ENCODE assay signal across 17 mouse cellular contexts in the genomic region with DNA sequence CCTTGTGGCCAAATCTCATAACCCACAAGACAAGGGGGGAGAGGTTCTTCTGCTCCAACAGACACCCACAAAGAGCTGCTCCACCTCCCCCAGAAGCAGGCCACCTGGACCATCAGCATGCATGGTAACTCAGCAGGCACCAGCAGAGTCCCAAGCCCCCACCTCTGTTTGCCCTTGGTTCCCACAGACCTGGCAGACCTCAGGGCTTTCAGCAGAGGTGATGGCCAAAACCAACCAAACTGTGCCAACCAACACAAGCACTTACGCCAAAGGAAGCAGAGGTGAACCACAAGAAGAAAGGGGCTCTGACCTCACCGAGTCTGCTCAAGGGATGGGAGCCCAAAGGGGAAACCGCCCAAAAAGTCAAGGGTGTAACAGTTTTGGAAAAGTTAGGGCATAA. TPM values are rescaled to one million over a fixed set of nuclear protein-coding genes. Genes with fewer than 3 reads are reported as not detected.
DNase-seq lines count a peak whose midpoint lies in the region; ATAC-seq and TF ChIP-seq lines count a peak whose summit lies in the region.
"Had no signal": no experiment of that assay in that cellular context is flagged by ENCODE, and none has a peak within 500 bp of the region (broad histone marks: within the 10 kb centered on the region; RNA-seq: fewer than 3 reads in every experiment).

No protein-coding gene starts in this region.

- H3K9me3 ChIP-seq in heart, embryonic 10.5 days: no peaks in the 10 kb centered on the region
- H3K9me3 ChIP-seq in heart, embryonic 16.5 days (replicated peaks; ENCODE audit: control insufficient read depth, low read length): no peaks in the 10 kb centered on the region
- H3K9me3 ChIP-seq in hindbrain, postnatal 0 days (ENCODE audit: low read length): no peaks in the 10 kb centered on the region
- H3K9me3 ChIP-seq: forebrain, embryonic 12.5 days; neural tube, embryonic 15.5 days had no signal

- peaks cover 74% of the 10 kb centered on the region for H3K36me3 ChIP-seq in heart, embryonic 10.5 days
- H3K36me3 ChIP-seq in heart, embryonic 16.5 days (ENCODE audit: control insufficient read depth, insufficient read depth): peaks cover 20% of the 10 kb centered on the region
- H3K36me3 ChIP-seq in hindbrain, postnatal 0 days (ENCODE audit: insufficient read depth, low read length): peaks cover 31% of the 10 kb centered on the region

- no peak overlapping the region for H3K27ac ChIP-seq in heart, embryonic 10.5 days
- H3K27ac ChIP-seq in heart, embryonic 16.5 days (ENCODE audit: low read length): peak overlapping the region; percentile 34; the same call in 1 of the 2 replicates
- H3K27ac ChIP-seq in hindbrain, postnatal 0 days: no peak overlapping the region
- H3K27ac ChIP-seq: forebrain, embryonic 12.5 days; neural tube, embryonic 15.5 days had no signal

- intact Hi-C loops in left cerebral cortex, postnatal 4 days (cut with DNase I): loop anchor here (10.0 kb wide), 1 partner anchor 191 kb away; no protein-coding TSS in a partner anchor

- 93% methylated on average over 3 of the region's 3 CpGs for WGBS in heart, embryonic 10.5 days
- WGBS in heart, embryonic 16.5 days: 77% methylated on average over 3 of the region's 3 CpGs
- 89% methylated on average over 3 of the region's 3 CpGs for WGBS in hindbrain, postnatal 0 days

- no peak overlapping the region for H3K4me3 ChIP-seq in heart, embryonic 10.5 days
- H3K4me3 ChIP-seq in heart, embryonic 16.5 days (ENCODE audit: low read length): no peak overlapping the region
- H3K4me3 ChIP-seq in hindbrain, postnatal 0 days (ENCODE audit: low read length): no peak overlapping the region
- H3K4me3 ChIP-seq: forebrain, embryonic 12.5 days; neural tube, embryonic 15.5 days had no signal

- peak; percentile 98 for DNase-seq in heart, adult 11 months
- DNase-seq in heart, embryonic 10.5 days (ENCODE audit: low spot score): no peak
- peak; percentile 34 for DNase-seq in gonadal fat pad, adult 2 months (ENCODE audit: low read depth)
- DNase-seq in hindbrain, postnatal 0 days (ENCODE audit: low spot score): no peak
- DNase-seq in left cerebral cortex, postnatal 4 days: no peak
- DNase-seq: cerebellum, postnatal 10 days; embryo, embryonic 11 days; kidney, adult 2 months; kidney, postnatal 14 days; lung, postnatal 10 days; retina, postnatal 1 day; thymus, adult 2 months had no signal

- TF ChIP-seq CTCF in hindbrain, postnatal 0 days (IDR thresholded peaks at IDR 0.05; ENCODE audit: low read depth): no peak

- peaks cover 76% of the 10 kb centered on the region for H3K4me1 ChIP-seq in heart, embryonic 10.5 days
- peaks cover 70% of the 10 kb centered on the region for H3K4me1 ChIP-seq in heart, embryonic 16.5 days (ENCODE audit: control insufficient read depth, insufficient read depth, low read length)
- H3K4me1 ChIP-seq in hindbrain, postnatal 0 days (ENCODE audit: insufficient read depth, low read length): peaks cover 5% of the 10 kb centered on the region

- H3K4me2 ChIP-seq in heart, embryonic 16.5 days (ENCODE audit: low read depth, low read length): peak overlapping the region; percentile 42; the same call in 1 of the 2 replicates
- H3K4me2 ChIP-seq in hindbrain, postnatal 0 days (ENCODE audit: low read depth, low read length): no peak overlapping the region
- H3K4me2 ChIP-seq: forebrain, embryonic 12.5 days; midbrain, embryonic 11.5 days; neural tube, embryonic 15.5 days had no signal

- H3K9ac ChIP-seq in heart, embryonic 16.5 days (ENCODE audit: low read length): no peak overlapping the region
- no peak overlapping the region for H3K9ac ChIP-seq in hindbrain, postnatal 0 days (replicated peaks; ENCODE audit: low read length)
- H3K9ac ChIP-seq: forebrain, embryonic 12.5 days; neural tube, embryonic 15.5 days had no signal

- ATAC-seq in heart, embryonic 16.5 days (replicated peaks; ENCODE audit: extremely low read depth, insufficient read depth, low FRiP score): no peak
- 0 out of 2 replicates have a peak, but pooled peaks have one; percentile 21 for ATAC-seq in megakaryocyte progenitor cell, adult 5-6 weeks (replicated peaks; ENCODE audit: poor library complexity)
- ATAC-seq in hindbrain, postnatal 0 days: no peak

- no peaks in the 10 kb centered on the region for H3K27me3 ChIP-seq in heart, embryonic 10.5 days (ENCODE audit: insufficient read depth, poor library complexity, severe bottlenecking)
- no peaks in the 10 kb centered on the region for H3K27me3 ChIP-seq in heart, embryonic 16.5 days (ENCODE audit: control insufficient read depth, insufficient read depth, low read length)
- H3K27me3 ChIP-seq in hindbrain, postnatal 0 days (ENCODE audit: insufficient read depth, low read length): no peaks in the 10 kb centered on the region
- H3K27me3 ChIP-seq: forebrain, embryonic 12.5 days; neural tube, embryonic 15.5 days had no signal

RNA-seq across cellular contexts. Expression of gene Xpnpep1, which starts 26.3 kb away (rescaled TPM):
- polyA plus RNA-seq in heart, embryonic 10.5 days (2016; fragmentation: Nextera tagmentation; extraction: Ambion mirVana): 193 and 211 TPM in 2 replicates
- 100 and 113 TPM in 2 replicates for polyA plus RNA-seq in gonadal fat pad, adult 2 months (2012; rRNA removed)
- 128 and 137 TPM in 2 replicates for polyA plus RNA-seq in heart, embryonic 16.5 days (2015; fragmentation: Nextera tagmentation; extraction: Ambion mirVana)
- 55.6 and 57.3 TPM in 2 replicates for total RNA-seq in megakaryocyte progenitor cell, adult 5-6 weeks (2015)
- total RNA-seq in megakaryocyte progenitor cell, adult 5-6 weeks (2017): 46.9 and 62.8 TPM in 2 replicates
- total RNA-seq in hindbrain, postnatal 0 days (2014; rRNA removed): 94.1 and 98.6 TPM in 2 replicates
- polyA plus RNA-seq in hindbrain, postnatal 0 days (2015; fragmentation: Nextera tagmentation; extraction: Ambion mirVana): 115 and 118 TPM in 2 replicates
- total RNA-seq in left cerebral cortex, postnatal 4 days (2021): 100 to 1,000 TPM; 123 to 124 TPM

Comparison
In these comparisons a context has a peak if more than half of its experiments do, and no peak if none do; other contexts are left out.
1. DNase-seq: peak in heart, adult 11 months (single experiment) and gonadal fat pad, adult 2 months (single experiment); none in heart, embryonic 10.5 days (single experiment), hindbrain, postnatal 0 days (single experiment) and left cerebral cortex, postnatal 4 days (single experiment).